Mouse (Mus musculus) Muller cell, postnatal 12 days (primary cell): ENCODE measurements at regions not wholly inside any gene's neighbourhood (a gene's known extent, or its start where the extent isn't known, plus 50 kb on each side); places are given as distances from the start of the nearest gene placed in this dataset.
A peak's percentile ranks its signal among the peaks of the same experiment; 100 is the strongest.

Source experiments
- DNase-seq: peaks from one replicate; pipeline ENCODE4 v3.0.0-alpha.2; 2015; ENCODE audit errors: inconsistent ontology term

GRCm38 (mm10) chr1:38739018-38739417 lies 74.3 kb upstream of the Aff3 start:
- no peak for DNase-seq

- peak; percentile 62 for DNase-seq
Observed at GRCm38 (mm10) chr1:38735768-38736167, 71.0 kb upstream of the Aff3 start.

- DNase-seq, result no peak
Observed at GRCm38 (mm10) chr1:38733201-38733600, 68.4 kb upstream of the Aff3 start.

- no peak for DNase-seq
Observed at GRCm38 (mm10) chr1:38729977-38730782, 65.4 kb upstream of the Aff3 start.

GRCm38 (mm10) chr1:38725805-38726204 lies 61.0 kb upstream of the Aff3 start:
- DNase-seq, result no peak

- DNase-seq, result no peak
Observed at GRCm38 (mm10) chr1:38724631-38725030, 59.9 kb upstream of the Aff3 start.

GRCm38 (mm10) chr1:38722155-38722554 lies 57.4 kb upstream of the Aff3 start:
- no peak for DNase-seq

- no peak for DNase-seq
Observed at GRCm38 (mm10) chr1:38720287-38720686, 55.5 kb upstream of the Aff3 start.

- no peak for DNase-seq
Observed at GRCm38 (mm10) chr1:38715621-38716020, 50.9 kb upstream of the Aff3 start.
